Mouse (Mus musculus): ENCODE data around the gene Pla2g5.

DNA sequence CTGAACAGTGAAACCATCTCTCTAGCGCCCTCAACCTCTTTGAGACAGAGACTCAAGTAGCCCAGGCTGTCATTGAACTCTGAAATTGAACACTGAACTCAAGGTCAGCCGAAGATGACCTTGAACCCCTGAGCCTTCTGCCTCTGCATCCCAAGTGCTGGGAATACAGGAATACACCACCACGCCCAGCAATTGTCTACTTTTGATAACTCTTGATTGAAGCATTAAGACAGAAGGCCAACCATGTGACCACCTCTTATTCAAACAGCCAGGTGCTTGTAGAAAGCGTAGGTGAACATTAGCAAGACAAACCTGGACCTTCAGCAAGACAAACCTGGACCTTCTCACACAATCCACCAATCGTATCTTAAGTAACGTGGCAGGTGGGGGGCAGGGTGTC lies 68.9 kb downstream of the Pla2g5 start:
- TF ChIP-seq TAL1 (IDR thresholded peaks at IDR 0.05; ENCODE audit: low read length) = no peak
- no peak for TF ChIP-seq GATA1 (IDR thresholded peaks at IDR 0.05; ENCODE audit: low read length)
